Mouse (Mus musculus) intestine, embryonic 16.5 days (tissue): ENCODE measurements around the gene Itga3. TPM values are rescaled to one million over a fixed set of nuclear protein-coding genes. Genes with fewer than 3 reads are reported as not detected.

Experiments
- ATAC-seq: fragments of 200-750 bp; cut with Nextera tagmentation; 2 replicates; pipeline ENCODE4 v1.8.0; 2017; ENCODE audit warnings: moderate TSS enrichment, moderate library complexity
- H3K27ac ChIP-seq: fragments of 300-500 bp; sonication (generic); 2 replicates; pipeline ENCODE4 v1.5.1; 2014; ENCODE audit warnings: mild to moderate bottlenecking, low read length
- H3K27me3 ChIP-seq: fragments of 300-500 bp; sonication (generic); replicated peaks from 2 replicates; pipeline ENCODE4 v1.6.1; 2014; ENCODE audit warnings: low read length, control low read depth, mixed read lengths; ENCODE audit not compliant: control insufficient read depth, insufficient read depth
- H3K36me3 ChIP-seq: fragments of 300-500 bp; sonication (generic); 2 replicates; pipeline ENCODE4 v1.6.1; 2014; ENCODE audit warnings: low read length, control low read depth; ENCODE audit not compliant: control insufficient read depth, insufficient read depth
- H3K4me1 ChIP-seq: fragments of 300-500 bp; sonication (generic); 2 replicates; pipeline ENCODE4 v1.6.1; 2014; ENCODE audit warnings: low read length, control low read depth, mixed read lengths; ENCODE audit not compliant: control insufficient read depth, insufficient read depth
- H3K4me2 ChIP-seq: fragments of 300-500 bp; sonication (generic); 2 replicates; pipeline ENCODE4 v1.6.1; 2014; ENCODE audit warnings: low read depth, low read length, control low read depth
- H3K4me3 ChIP-seq: fragments of 300-500 bp; sonication (generic); 2 replicates; pipeline ENCODE4 v1.5.1; 2014; ENCODE audit warnings: mild to moderate bottlenecking, low read length
- H3K9ac ChIP-seq: fragments of 300-500 bp; sonication (generic); 2 replicates; pipeline ENCODE4 v1.6.1; 2014; ENCODE audit warnings: low read depth, low read length
- H3K9me3 ChIP-seq: fragments of 300-500 bp; sonication (generic); 2 replicates; pipeline ENCODE4 v1.6.1; 2016; ENCODE audit warnings: low read length, control low read depth; ENCODE audit not compliant: control insufficient read depth
- WGBS: fragments of 180-500 bp; shearing (Covaris S2); extraction: QIAGEN DNeasy Blood & Tissue Kit; methylation state at CpG from one replicate; pipeline ENCODE4 v1.1.7; 2014; 5-methylcytosine and 5-hydroxymethylcytosine counted together
- polyA plus RNA-seq: library from polyadenylated mRNA; unstranded; fragments of >200 nt; fragmentation: Nextera tagmentation; extraction: Ambion mirVana; gene quantifications from 2 replicates; pipeline ENCODE4 v1.2.1, GENCODE M21; 2015

Gene Itga3
- polyA plus RNA-seq, 1 experiment from 2014 or later: 35.7 TPM

GRCm38 (mm10) chr11:95097889-95098288 lies 21.3 kb upstream of the Itga3 start:
- ATAC-seq: no peak
- Histone ChIP-seq H3K4me2 (no peak overlapping the region), H3K4me1 (peaks cover 32% of the 10 kb centered on the region), H3K9me3 (no peaks in the 10 kb centered on the region), H3K36me3 (no peaks in the 10 kb centered on the region), H3K4me3 (no peak overlapping the region), H3K27me3 (no peaks in the 10 kb centered on the region; the same call in 1 of the 2 replicates), H3K27ac (peak overlapping the region; percentile 72), H3K9ac (no peak overlapping the region)
- WGBS: 58% methylated on average over 6 of the region's 6 CpGs

GRCm38 (mm10) chr11:95096608-95097373 lies 20.2 kb upstream of the Itga3 start:
- 44% methylated on average over 4 of the region's 4 CpGs for WGBS
- no peak overlapping the region for H3K4me2 ChIP-seq
- no peak overlapping the region for H3K4me3 ChIP-seq
- H3K27me3 ChIP-seq: no peaks in the 10 kb centered on the region; the same call in 1 of the 2 replicates
- peak; percentile 65 for ATAC-seq
- H3K9me3 ChIP-seq: no peaks in the 10 kb centered on the region
- H3K27ac ChIP-seq: peak overlapping the region; percentile 67
- peaks cover 32% of the 10 kb centered on the region for H3K4me1 ChIP-seq
- H3K36me3 ChIP-seq: no peaks in the 10 kb centered on the region
- peak overlapping the region; percentile 25; the same call in 1 of the 2 replicates for H3K9ac ChIP-seq

- Histone ChIP-seq H3K27ac (no peak overlapping the region), H3K27me3 (no peaks in the 10 kb centered on the region; the same call in 1 of the 2 replicates), H3K4me3 (no peak overlapping the region), H3K36me3 (no peaks in the 10 kb centered on the region), H3K9me3 (no peaks in the 10 kb centered on the region), H3K9ac (no peak overlapping the region), H3K4me2 (no peak overlapping the region), H3K4me1 (peaks cover 28% of the 10 kb centered on the region)
- 75% methylated on average over 10 of the region's 10 CpGs for WGBS
- no peak for ATAC-seq
These were observed 19.0 kb upstream of the Itga3 start for GRCm38 (mm10) chr11:95095596-95095995.

- no peak overlapping the region for H3K4me3 ChIP-seq
- H3K27ac ChIP-seq: no peak overlapping the region
- H3K36me3 ChIP-seq: no peaks in the 10 kb centered on the region
- no peak overlapping the region for H3K9ac ChIP-seq
- no peak overlapping the region for H3K4me2 ChIP-seq
- H3K27me3 ChIP-seq: no peaks in the 10 kb centered on the region
- no peak for ATAC-seq
- 62% methylated on average over 5 of the region's 5 CpGs for WGBS
- H3K9me3 ChIP-seq: no peaks in the 10 kb centered on the region
- peaks cover 22% of the 10 kb centered on the region for H3K4me1 ChIP-seq
These were observed 16.5 kb upstream of the Itga3 start for GRCm38 (mm10) chr11:95093077-95093476.

- H3K4me3 ChIP-seq: no peak overlapping the region
- no peaks in the 10 kb centered on the region for H3K36me3 ChIP-seq
- WGBS: 59% methylated on average over 16 of the region's 16 CpGs
- H3K9ac ChIP-seq: no peak overlapping the region
- no peak overlapping the region for H3K4me2 ChIP-seq
- H3K27me3 ChIP-seq: no peaks in the 10 kb centered on the region
- no peak for ATAC-seq
- H3K9me3 ChIP-seq: no peaks in the 10 kb centered on the region
- peaks cover 23% of the 10 kb centered on the region for H3K4me1 ChIP-seq
- peak overlapping the region; percentile 40; the same call in 1 of the 2 replicates for H3K27ac ChIP-seq
These were observed 12.5 kb upstream of the Itga3 start for GRCm38 (mm10) chr11:95088857-95089779.

- Histone ChIP-seq H3K9ac (no peak overlapping the region), H3K4me2 (no peak overlapping the region), H3K36me3 (no peaks in the 10 kb centered on the region), H3K27me3 (no peaks in the 10 kb centered on the region), H3K4me1 (peaks cover 23% of the 10 kb centered on the region), H3K4me3 (no peak overlapping the region), H3K9me3 (no peaks in the 10 kb centered on the region), H3K27ac (peak overlapping the region; percentile 40)
- no peak for ATAC-seq
- WGBS: 54% methylated on average over 7 of the region's 7 CpGs
These were observed 11.7 kb upstream of the Itga3 start for GRCm38 (mm10) chr11:95088286-95088685.

- ATAC-seq: 0 out of 2 replicates have a peak, but pooled peaks have one; percentile 29
- WGBS: 44% methylated on average over 17 of the region's 17 CpGs
- H3K27ac ChIP-seq: peak overlapping the region; percentile 80
- H3K27me3 ChIP-seq: no peaks in the 10 kb centered on the region
- H3K4me1 ChIP-seq: peaks cover 23% of the 10 kb centered on the region
- peak overlapping the region; percentile 22; the same call in 1 of the 2 replicates for H3K9ac ChIP-seq
- no peaks in the 10 kb centered on the region for H3K9me3 ChIP-seq
- H3K36me3 ChIP-seq: no peaks in the 10 kb centered on the region
- 0 out of 2 replicates have a peak overlapping the region, but pooled peaks have one; percentile 9 for H3K4me2 ChIP-seq
- H3K4me3 ChIP-seq: no peak overlapping the region
These were observed 11.0 kb upstream of the Itga3 start for GRCm38 (mm10) chr11:95087301-95088228.

- H3K4me2 ChIP-seq: no peak overlapping the region
- H3K4me1 ChIP-seq: peaks cover 23% of the 10 kb centered on the region
- no peaks in the 10 kb centered on the region for H3K27me3 ChIP-seq
- no peaks in the 10 kb centered on the region for H3K9me3 ChIP-seq
- ATAC-seq: 0 out of 2 replicates have a peak, but pooled peaks have one; percentile 9
- no peak overlapping the region for H3K27ac ChIP-seq
- no peak overlapping the region for H3K9ac ChIP-seq
- 52% methylated on average over 5 of the region's 5 CpGs for WGBS
- no peaks in the 10 kb centered on the region for H3K36me3 ChIP-seq
- no peak overlapping the region for H3K4me3 ChIP-seq
These were observed 9.6 kb upstream of the Itga3 start for GRCm38 (mm10) chr11:95086229-95086628.
